Mouse (Mus musculus): ENCODE measurements at regions not wholly inside any gene's neighbourhood (a gene's known extent, or its start where the extent isn't known, plus 50 kb on each side); places are given as distances from the start of the nearest gene placed in this dataset.
A peak's percentile ranks its signal among the peaks of the same experiment; 100 is the strongest.

DNA sequence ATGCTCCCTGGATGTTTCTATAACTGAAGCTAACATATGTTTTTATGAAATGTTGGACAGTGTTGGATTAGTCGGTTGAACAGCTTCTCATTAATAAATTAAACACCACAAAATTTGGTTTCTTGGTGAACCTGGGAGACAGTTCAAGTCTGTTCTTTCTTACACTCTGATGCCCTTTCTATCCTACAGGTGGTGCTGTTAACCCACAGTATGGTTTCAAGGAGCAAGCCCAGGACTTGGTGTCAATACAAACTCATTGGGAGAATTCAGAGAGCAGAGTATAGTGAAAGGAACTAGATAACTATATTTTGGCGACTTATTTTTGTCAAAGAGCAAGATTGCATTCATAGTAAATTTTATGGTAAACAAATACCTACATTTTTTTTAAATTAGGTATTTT is 2735.8 kb downstream of the Gm37988 start:
- ATAC-seq (replicated peaks in 1 of 2; ENCODE audit: insufficient read depth in 1 of 2, low FRiP score in 2 of 2, low TSS enrichment in 1 of 2, low read depth in 1 of 2, poor library complexity in 2 of 2, severe bottlenecking in 2 of 2), result peak; percentile 76 to 82

DNA sequence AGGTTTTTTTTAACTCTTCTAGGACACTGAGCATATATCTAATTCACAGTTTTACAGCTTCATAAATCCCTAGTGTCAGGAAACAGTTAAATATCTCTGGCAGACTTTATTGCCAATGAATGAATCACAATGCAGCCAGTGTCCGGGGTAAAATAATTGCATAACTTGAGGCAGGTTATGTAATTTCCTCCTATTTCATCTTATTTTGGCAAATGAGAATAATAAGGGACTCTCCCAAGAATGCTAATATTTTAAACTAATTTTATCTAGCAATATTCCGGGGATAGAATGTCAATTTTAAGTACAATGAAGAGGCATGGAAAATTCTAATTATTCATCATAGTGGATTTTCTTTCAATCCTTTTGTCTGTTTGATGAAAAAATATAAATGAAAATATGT is 2740.6 kb downstream of the Gm37988 start:
- no peak for ATAC-seq (replicated peaks in 1 of 2; ENCODE audit: insufficient read depth in 1 of 2, low FRiP score in 2 of 2, low TSS enrichment in 1 of 2, low read depth in 1 of 2, poor library complexity in 2 of 2, severe bottlenecking in 2 of 2)

DNA sequence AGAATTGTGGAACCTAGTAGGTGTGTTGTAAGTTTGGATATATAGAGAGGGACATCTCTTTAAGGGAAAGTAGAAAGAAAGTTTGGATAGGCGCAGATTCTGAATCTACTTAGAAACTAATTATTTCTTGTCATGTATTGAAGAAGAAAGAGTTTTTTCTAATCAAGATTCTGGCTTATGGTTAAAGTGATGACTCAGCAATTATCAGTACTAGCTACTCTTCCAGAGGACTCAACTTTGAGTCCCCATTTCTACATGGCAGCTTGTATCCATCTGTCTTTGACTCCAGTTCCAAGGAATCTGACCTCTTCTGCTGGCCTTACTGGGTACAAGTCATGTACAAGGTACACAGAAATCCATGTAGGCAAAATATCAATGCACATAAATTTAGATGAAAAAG is 2767.1 kb downstream of the Gm37988 start:
- ATAC-seq (replicated peaks in 1 of 2; ENCODE audit: insufficient read depth in 1 of 2, low FRiP score in 2 of 2, low TSS enrichment in 1 of 2, low read depth in 1 of 2, poor library complexity in 2 of 2, severe bottlenecking in 2 of 2), result no peak

DNA sequence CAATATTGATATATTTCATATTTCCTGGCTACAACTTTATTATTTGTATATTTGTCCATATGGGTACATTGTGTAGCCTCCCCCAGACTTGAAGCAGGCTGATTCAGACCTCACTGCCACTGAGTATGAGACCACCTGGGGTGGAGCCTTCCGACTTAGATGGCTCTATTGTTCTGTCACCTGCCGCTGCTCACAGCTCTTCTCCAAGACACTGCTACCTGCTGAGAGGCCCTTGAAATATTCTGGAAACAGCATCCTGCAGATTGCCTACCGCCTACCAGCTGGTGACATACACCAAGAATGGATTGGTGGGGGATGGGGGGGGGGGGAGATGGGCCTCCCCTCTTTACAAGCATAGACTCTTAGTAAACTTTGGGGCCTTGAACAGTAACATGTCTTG is 2778.7 kb downstream of the Gm37988 start:
- no peak for ATAC-seq (replicated peaks in 1 of 2; ENCODE audit: insufficient read depth in 1 of 2, low FRiP score in 2 of 2, low TSS enrichment in 1 of 2, low read depth in 1 of 2, poor library complexity in 2 of 2, severe bottlenecking in 2 of 2)

DNA sequence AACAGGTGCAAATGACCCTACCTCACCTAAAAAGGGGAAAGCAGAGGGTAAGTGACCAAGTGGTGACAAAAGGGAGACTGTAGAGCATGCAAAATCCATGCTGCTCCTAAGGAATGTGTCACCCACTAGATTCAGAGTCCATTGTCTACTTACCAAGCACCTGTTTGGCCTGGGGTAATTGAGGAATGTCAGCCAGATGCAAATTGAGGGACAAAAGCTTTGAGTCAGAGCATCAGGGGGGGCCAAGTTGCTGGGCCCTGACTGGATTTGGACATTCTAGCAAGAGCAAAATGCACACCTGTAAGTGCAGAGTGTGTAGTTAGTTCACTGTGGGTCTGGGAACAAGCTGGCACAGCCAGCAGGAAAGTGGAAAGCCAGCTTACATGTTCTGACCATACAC is 2783.6 kb downstream of the Gm37988 start:
- ATAC-seq (replicated peaks in 1 of 2; ENCODE audit: insufficient read depth in 1 of 2, low FRiP score in 2 of 2, low TSS enrichment in 1 of 2, low read depth in 1 of 2, poor library complexity in 2 of 2, severe bottlenecking in 2 of 2), result no peak

Measured in hematopoietic stem cell, adult 5-6 weeks (primary cell).